ENCODE assay signal across 8 mouse cellular contexts in the genomic region with DNA sequence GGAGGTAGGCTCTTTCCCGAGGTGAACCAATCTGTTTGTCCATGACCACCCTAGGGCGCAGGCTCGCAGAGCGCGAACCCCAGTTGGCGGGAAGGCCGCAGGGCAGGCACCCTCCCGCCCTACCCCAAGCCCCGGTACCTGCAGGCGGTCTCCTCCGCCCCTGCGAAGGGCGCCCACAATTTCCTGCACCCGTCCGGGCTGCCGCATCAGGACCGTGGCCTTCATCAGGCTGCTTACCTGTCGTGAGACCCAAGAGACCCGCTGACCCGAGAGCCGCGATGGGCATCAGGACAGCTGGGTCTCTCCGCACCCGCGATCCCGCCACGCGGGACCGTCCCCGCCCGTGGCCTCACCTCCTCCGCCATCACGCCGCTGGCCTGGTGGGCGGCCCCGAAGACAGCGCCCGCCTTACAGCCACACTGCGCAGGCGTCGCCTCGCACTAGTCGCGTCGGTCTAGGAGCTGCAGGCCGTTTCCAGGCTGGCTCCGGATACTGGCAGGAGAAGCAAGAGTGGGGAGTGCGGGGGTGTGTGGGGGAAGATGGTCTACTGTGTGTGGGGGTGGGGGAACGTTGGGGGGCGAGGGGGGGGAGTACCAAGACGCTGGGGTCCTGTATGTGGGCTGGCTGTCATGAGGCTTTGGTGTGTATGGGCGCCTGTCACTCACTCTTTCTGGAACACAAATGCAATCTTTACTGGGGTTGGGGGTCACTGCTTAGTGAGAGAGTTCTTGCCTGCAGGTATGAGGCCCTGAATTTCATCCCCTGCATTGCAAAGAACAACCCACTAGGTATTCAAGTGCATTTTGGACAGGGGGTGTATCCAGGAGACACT. TPM values are rescaled to one million over a fixed set of nuclear protein-coding genes. Genes with fewer than 3 reads are reported as not detected.
DNase-seq lines count a peak whose midpoint lies in the region; ATAC-seq and TF ChIP-seq lines count a peak whose summit lies in the region.

No protein-coding gene starts in this region.

- peak overlapping the region; percentile 62 for H3ac ChIP-seq in C2C12 (ENCODE audit: control insufficient read depth, insufficient read length, low read depth)

- TF ChIP-seq POLR2A in embryonic fibroblast, embryonic 13.5 days (IDR thresholded peaks at IDR 0.05; ENCODE audit: low read depth, low read length), result peak; percentile 96

- WGBS in heart, embryonic 10.5 days, result under 1% methylated on average over 52 of the region's 52 CpGs
- 1% methylated on average over 52 of the region's 52 CpGs for WGBS in kidney, embryonic 15.5 days
- under 1% methylated on average over 51 of the region's 52 CpGs for WGBS in limb, embryonic 15.5 days
- WGBS in midbrain, postnatal 0 days, result 1% methylated on average over 51 of the region's 52 CpGs

- TF ChIP-seq CTCF in C2C12 (IDR thresholded peaks at IDR 0.05; ENCODE audit: control insufficient read depth, insufficient read depth, insufficient read length), result no peak
- TF ChIP-seq CTCF in embryonic fibroblast, embryonic 13.5 days (IDR thresholded peaks at IDR 0.05; ENCODE audit: borderline replicate concordance, insufficient read depth, low read length), result no peak
- TF ChIP-seq CTCF in midbrain, postnatal 0 days (IDR thresholded peaks at IDR 0.05), result 0 out of 2 replicates have a peak, but pooled peaks have one; percentile 2

- H3K36me3 ChIP-seq in C2C12 (ENCODE audit: control insufficient read depth, insufficient read depth), result peaks cover 19% of the 10 kb centered on the region
- H3K36me3 ChIP-seq in heart, embryonic 10.5 days, result peaks cover 32% of the 10 kb centered on the region
- peaks cover 37% of the 10 kb centered on the region for H3K36me3 ChIP-seq in kidney, embryonic 15.5 days
- peaks cover 27% of the 10 kb centered on the region for H3K36me3 ChIP-seq in limb, embryonic 15.5 days
- peaks cover 10% of the 10 kb centered on the region for H3K36me3 ChIP-seq in midbrain, postnatal 0 days (ENCODE audit: insufficient read depth, low read length)

- peak; percentile 92 for DNase-seq in brain, adult 2 months (ENCODE audit: low read depth, low spot score)
- DNase-seq in heart, embryonic 10.5 days (ENCODE audit: low spot score), result peak; percentile 89
- peak; percentile 89 for DNase-seq in midbrain, postnatal 0 days (ENCODE audit: low spot score)
- peak; percentile 68 to 86 for DNase-seq in spleen, postnatal 10 days (ENCODE audit: low spot score in 2 of 2)

- H3K79me3 ChIP-seq in C2C12 (ENCODE audit: low read depth), result no peaks in the 10 kb centered on the region

- H3K9me3 ChIP-seq in heart, embryonic 10.5 days, result no peaks in the 10 kb centered on the region
- H3K9me3 ChIP-seq in kidney, embryonic 15.5 days (replicated peaks), result no peaks in the 10 kb centered on the region
- no peaks in the 10 kb centered on the region for H3K9me3 ChIP-seq in limb, embryonic 15.5 days
- H3K9me3 ChIP-seq in midbrain, postnatal 0 days (ENCODE audit: low read length), result no peaks in the 10 kb centered on the region

- ATAC-seq in kidney, embryonic 15.5 days (replicated peaks; ENCODE audit: low FRiP score), result peak; percentile 95
- ATAC-seq in limb, embryonic 15.5 days (ENCODE audit: insufficient number of reproducible peaks, low FRiP score, low TSS enrichment, low read depth), result peak; percentile 94
- ATAC-seq in midbrain, postnatal 0 days (ENCODE audit: low FRiP score), result peak; percentile 95

- peak overlapping the region; percentile 84 for H3K4me2 ChIP-seq in kidney, embryonic 15.5 days
- H3K4me2 ChIP-seq in limb, embryonic 15.5 days, result peak overlapping the region; percentile 68
- peak overlapping the region; percentile 87 for H3K4me2 ChIP-seq in midbrain, postnatal 0 days (ENCODE audit: low read depth, low read length, poor library complexity, severe bottlenecking)

- H3K4me1 ChIP-seq in embryonic fibroblast, embryonic 13.5 days (ENCODE audit: control insufficient read depth, insufficient read depth, low read length), result peaks cover 5% of the 10 kb centered on the region; the same call in 1 of the 2 replicates
- H3K4me1 ChIP-seq in heart, embryonic 10.5 days, result peaks cover 25% of the 10 kb centered on the region; the same call in 1 of the 2 replicates
- H3K4me1 ChIP-seq in kidney, embryonic 15.5 days, result peaks cover 37% of the 10 kb centered on the region
- peaks cover 13% of the 10 kb centered on the region for H3K4me1 ChIP-seq in limb, embryonic 15.5 days
- H3K4me1 ChIP-seq in midbrain, postnatal 0 days (ENCODE audit: insufficient read depth, low read length), result peaks cover 7% of the 10 kb centered on the region

- H3K79me2 ChIP-seq in C2C12 (ENCODE audit: control insufficient read depth, insufficient read depth), result peaks cover 29% of the 10 kb centered on the region

- peak overlapping the region; percentile 89 for H3K9ac ChIP-seq in kidney, embryonic 15.5 days
- H3K9ac ChIP-seq in limb, embryonic 15.5 days, result peak overlapping the region; percentile 96
- H3K9ac ChIP-seq in midbrain, postnatal 0 days (replicated peaks; ENCODE audit: low read length, poor library complexity, severe bottlenecking), result peak overlapping the region; percentile 90

- H3K4me3 ChIP-seq in C2C12 (ENCODE audit: insufficient read depth, poor library complexity, severe bottlenecking), result peak overlapping the region; percentile 60
- peak overlapping the region; percentile 66 for H3K4me3 ChIP-seq in embryonic fibroblast, embryonic 13.5 days (ENCODE audit: insufficient read depth, low read length)
- H3K4me3 ChIP-seq in heart, embryonic 10.5 days, result peak overlapping the region; percentile 92
- H3K4me3 ChIP-seq in kidney, embryonic 15.5 days (replicated peaks), result peak overlapping the region; percentile 88
- H3K4me3 ChIP-seq in limb, embryonic 15.5 days, result peak overlapping the region; percentile 83
- H3K4me3 ChIP-seq in midbrain, postnatal 0 days (ENCODE audit: low read depth, low read length), result peak overlapping the region; percentile 86

- no peaks in the 10 kb centered on the region for H3K27me3 ChIP-seq in C2C12 (ENCODE audit: control insufficient read depth, insufficient read depth, insufficient read length)
- H3K27me3 ChIP-seq in heart, embryonic 10.5 days (ENCODE audit: insufficient read depth, poor library complexity, severe bottlenecking), result no peaks in the 10 kb centered on the region
- no peaks in the 10 kb centered on the region for H3K27me3 ChIP-seq in kidney, embryonic 15.5 days
- no peaks in the 10 kb centered on the region for H3K27me3 ChIP-seq in limb, embryonic 15.5 days
- H3K27me3 ChIP-seq in midbrain, postnatal 0 days (ENCODE audit: insufficient read depth, low read length), result no peaks in the 10 kb centered on the region

- H3K27ac ChIP-seq in embryonic fibroblast, embryonic 13.5 days (ENCODE audit: insufficient read depth, low read length), result no peak overlapping the region
- peak overlapping the region; percentile 96 for H3K27ac ChIP-seq in heart, embryonic 10.5 days
- peak overlapping the region; percentile 52 for H3K27ac ChIP-seq in kidney, embryonic 15.5 days
- H3K27ac ChIP-seq in limb, embryonic 15.5 days, result peak overlapping the region; percentile 76
- H3K27ac ChIP-seq in midbrain, postnatal 0 days (ENCODE audit: low read depth, low read length), result peak overlapping the region; percentile 75

RNA-seq across cellular contexts. Expression of a gene that starts 0.7 kb away (rescaled TPM):
- 83.4 TPM for polyA plus RNA-seq in C2C12 (2012; fragmentation: generic; extraction: Trizol)
- polyA plus RNA-seq in embryonic fibroblast, embryonic 13.5 days (2011; ENCODE audit: insufficient read length, low read depth, missing spikeins), result 44.8 and 52.0 TPM in 2 replicates
- polyA plus RNA-seq in heart, embryonic 10.5 days (2016; fragmentation: Nextera tagmentation; extraction: Ambion mirVana), result 124 and 128 TPM in 2 replicates
- polyA plus RNA-seq in kidney, embryonic 15.5 days (2015; fragmentation: Nextera tagmentation; extraction: Ambion mirVana), result 119 and 121 TPM in 2 replicates
- 137 and 141 TPM in 2 replicates for polyA plus RNA-seq in limb, embryonic 15.5 days (2015; fragmentation: Nextera tagmentation; extraction: Ambion mirVana)
- total RNA-seq in midbrain, postnatal 0 days (2014; rRNA removed), result 57.2 and 58.5 TPM in 2 replicates
- 111 and 113 TPM in 2 replicates for polyA plus RNA-seq in midbrain, postnatal 0 days (2015; fragmentation: Nextera tagmentation; extraction: Ambion mirVana)

RNA-seq across cellular contexts. Expression of a gene that starts 0.8 kb away (rescaled TPM):
- polyA plus RNA-seq in C2C12 (2012; fragmentation: generic; extraction: Trizol), result 0.12 TPM
- 0.40 and 0.77 TPM in 2 replicates for polyA plus RNA-seq in embryonic fibroblast, embryonic 13.5 days (2011; ENCODE audit: insufficient read length, low read depth, missing spikeins)
- 0.71 and 0.90 TPM in 2 replicates for polyA plus RNA-seq in heart, embryonic 10.5 days (2016; fragmentation: Nextera tagmentation; extraction: Ambion mirVana)
- 0.44 and 0.54 TPM in 2 replicates for polyA plus RNA-seq in kidney, embryonic 15.5 days (2015; fragmentation: Nextera tagmentation; extraction: Ambion mirVana)
- 0.64 and 0.70 TPM in 2 replicates for polyA plus RNA-seq in limb, embryonic 15.5 days (2015; fragmentation: Nextera tagmentation; extraction: Ambion mirVana)
- total RNA-seq in midbrain, postnatal 0 days (2014; rRNA removed), result 0.22 and 0.61 TPM in 2 replicates
- 0.45 and 0.65 TPM in 2 replicates for polyA plus RNA-seq in midbrain, postnatal 0 days (2015; fragmentation: Nextera tagmentation; extraction: Ambion mirVana)

RNA-seq across cellular contexts. Expression of a gene that starts 25.4 kb away (rescaled TPM):
- polyA plus RNA-seq in C2C12 (2012; fragmentation: generic; extraction: Trizol), result 250 TPM
- 283 and 298 TPM in 2 replicates for polyA plus RNA-seq in embryonic fibroblast, embryonic 13.5 days (2011; ENCODE audit: insufficient read length, low read depth, missing spikeins)
- 107 and 123 TPM in 2 replicates for polyA plus RNA-seq in heart, embryonic 10.5 days (2016; fragmentation: Nextera tagmentation; extraction: Ambion mirVana)
- 130 and 139 TPM in 2 replicates for polyA plus RNA-seq in kidney, embryonic 15.5 days (2015; fragmentation: Nextera tagmentation; extraction: Ambion mirVana)
- polyA plus RNA-seq in limb, embryonic 15.5 days (2015; fragmentation: Nextera tagmentation; extraction: Ambion mirVana), result 210 and 239 TPM in 2 replicates
- total RNA-seq in midbrain, postnatal 0 days (2014; rRNA removed), result 29.0 and 33.9 TPM in 2 replicates
- polyA plus RNA-seq in midbrain, postnatal 0 days (2015; fragmentation: Nextera tagmentation; extraction: Ambion mirVana), result 19.9 and 21.8 TPM in 2 replicates

RNA-seq across cellular contexts. Expression of a gene that starts 26.3 kb away (rescaled TPM):
- 185 TPM for polyA plus RNA-seq in C2C12 (2012; fragmentation: generic; extraction: Trizol)
- 75.2 and 85.8 TPM in 2 replicates for polyA plus RNA-seq in embryonic fibroblast, embryonic 13.5 days (2011; ENCODE audit: insufficient read length, low read depth, missing spikeins)
- polyA plus RNA-seq in heart, embryonic 10.5 days (2016; fragmentation: Nextera tagmentation; extraction: Ambion mirVana), result 71.1 and 81.8 TPM in 2 replicates
- 59.0 and 67.2 TPM in 2 replicates for polyA plus RNA-seq in kidney, embryonic 15.5 days (2015; fragmentation: Nextera tagmentation; extraction: Ambion mirVana)
- polyA plus RNA-seq in limb, embryonic 15.5 days (2015; fragmentation: Nextera tagmentation; extraction: Ambion mirVana), result 107 and 114 TPM in 2 replicates
- total RNA-seq in midbrain, postnatal 0 days (2014; rRNA removed), result 24.4 and 26.0 TPM in 2 replicates
- polyA plus RNA-seq in midbrain, postnatal 0 days (2015; fragmentation: Nextera tagmentation; extraction: Ambion mirVana), result 23.4 and 23.7 TPM in 2 replicates

RNA-seq across cellular contexts. Expression of a gene that starts 31.6 kb away (rescaled TPM):
- 4.4 TPM for polyA plus RNA-seq in C2C12 (2012; fragmentation: generic; extraction: Trizol)
- 20.9 and 21.4 TPM in 2 replicates for polyA plus RNA-seq in embryonic fibroblast, embryonic 13.5 days (2011; ENCODE audit: insufficient read length, low read depth, missing spikeins)
- 6.7 and 9.7 TPM in 2 replicates for polyA plus RNA-seq in heart, embryonic 10.5 days (2016; fragmentation: Nextera tagmentation; extraction: Ambion mirVana)
- polyA plus RNA-seq in kidney, embryonic 15.5 days (2015; fragmentation: Nextera tagmentation; extraction: Ambion mirVana), result 8.4 and 10.0 TPM in 2 replicates
- polyA plus RNA-seq in limb, embryonic 15.5 days (2015; fragmentation: Nextera tagmentation; extraction: Ambion mirVana), result 9.5 and 10.0 TPM in 2 replicates
- 57.4 and 66.2 TPM in 2 replicates for total RNA-seq in midbrain, postnatal 0 days (2014; rRNA removed)
- 9.1 and 10.3 TPM in 2 replicates for polyA plus RNA-seq in midbrain, postnatal 0 days (2015; fragmentation: Nextera tagmentation; extraction: Ambion mirVana)
